Mouse (Mus musculus) liver, embryonic 14.5 days (tissue): Measurements from ENCODE around the gene Negr1.

Source experiments
- CTCF ChIP-seq: IDR thresholded peaks from 2 replicates; pipeline ENCODE4 v1.5.1; 2016; ENCODE audit warnings: antibody characterized with exemption, low read depth, control low read depth
- EP300 ChIP-seq: IDR thresholded peaks from 2 replicates; pipeline ENCODE4 v1.6.1; 2016; ENCODE audit warnings: antibody characterized with exemption, low read depth

DNA sequence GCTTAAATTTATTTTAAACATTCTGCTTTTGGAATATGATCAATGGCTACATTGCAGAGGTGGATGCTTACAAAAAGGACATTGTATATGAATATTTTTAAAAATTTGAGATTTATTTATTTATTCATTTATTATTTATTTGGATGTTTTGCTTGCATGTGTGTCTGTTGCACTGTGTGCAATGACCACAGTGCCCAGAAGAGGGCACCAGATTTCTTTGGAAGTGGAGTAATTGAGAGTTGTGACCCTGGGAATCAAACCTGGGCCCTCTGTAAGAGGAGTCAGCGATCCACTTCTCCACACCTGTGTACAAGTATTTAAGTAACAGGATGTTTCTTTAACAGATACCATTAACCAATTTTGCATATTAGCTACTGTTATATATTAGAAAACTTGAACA lies 14.7 kb downstream of the Negr1 start:
- no peak for TF ChIP-seq EP300
- TF ChIP-seq CTCF, result no peak
